Mouse (Mus musculus) urinary bladder, postnatal 14 days (tissue): ENCODE results near the gene Ssty2.
"Not testable (repeated sequence)": the region's sequence is repeated elsewhere in the genome, so short reads cannot be mapped to it uniquely, and the experiment has no call there.

Source experiments
- DNase-seq: peaks from one replicate; pipeline ENCODE4 v3.0.0; 2021; ENCODE audit warnings: low spot score

The Ssty2 gene

GRCm38 (mm10) chrY:67047972-67048371 is at the start of gene Ssty2:
TSS of gene Ssty2 (minus strand) at chrY:67048072.
- not testable (repeated sequence) for DNase-seq
